Mouse (Mus musculus): ENCODE measurements around the gene H2-Q2. TPM values are rescaled to one million over a fixed set of nuclear protein-coding genes. Genes with fewer than 3 reads are reported as not detected.

The H2-Q2 gene
- polyA plus RNA-seq (2014; fragmentation: Illumina TruSeq; extraction: RNeasy Lipid Tissue Mini Kit (QIAGEN cat#74804); ENCODE audit: low read depth, low replicate concordance): 4.2 TPM

DNA sequence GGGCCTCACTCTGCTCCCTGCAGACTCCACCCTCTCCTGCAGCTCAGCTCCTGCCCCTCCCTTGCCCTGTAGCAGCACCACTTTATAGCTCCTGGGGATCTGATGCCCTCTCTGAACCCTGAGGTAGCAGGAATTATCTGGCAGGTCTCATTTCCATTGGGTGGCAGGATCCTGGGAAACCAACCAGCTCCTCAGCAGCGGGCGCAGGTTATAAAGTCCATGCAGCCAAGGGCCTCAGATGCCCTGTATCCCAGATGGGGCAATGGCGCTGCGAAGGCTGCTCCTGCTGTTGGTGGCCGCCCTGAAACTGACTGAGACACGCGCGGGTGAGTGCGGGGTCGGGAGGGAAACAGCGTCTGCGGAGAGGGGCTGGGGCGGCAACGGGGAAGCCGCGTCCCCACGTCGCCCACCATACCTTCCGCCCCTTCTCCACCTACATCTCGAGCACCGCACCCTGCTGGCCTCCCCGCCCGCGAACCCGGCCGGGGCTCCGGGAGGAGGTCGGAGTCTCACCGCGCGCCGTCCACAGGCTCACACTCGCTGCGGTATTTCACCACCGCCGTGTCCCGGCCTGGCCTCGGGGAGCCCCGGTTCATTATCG is at the start of gene H2-Q2:
Gene H2-Q2 (plus strand): TSS at position 172 of the 601 bp plus-strand sequence.

DNA sequence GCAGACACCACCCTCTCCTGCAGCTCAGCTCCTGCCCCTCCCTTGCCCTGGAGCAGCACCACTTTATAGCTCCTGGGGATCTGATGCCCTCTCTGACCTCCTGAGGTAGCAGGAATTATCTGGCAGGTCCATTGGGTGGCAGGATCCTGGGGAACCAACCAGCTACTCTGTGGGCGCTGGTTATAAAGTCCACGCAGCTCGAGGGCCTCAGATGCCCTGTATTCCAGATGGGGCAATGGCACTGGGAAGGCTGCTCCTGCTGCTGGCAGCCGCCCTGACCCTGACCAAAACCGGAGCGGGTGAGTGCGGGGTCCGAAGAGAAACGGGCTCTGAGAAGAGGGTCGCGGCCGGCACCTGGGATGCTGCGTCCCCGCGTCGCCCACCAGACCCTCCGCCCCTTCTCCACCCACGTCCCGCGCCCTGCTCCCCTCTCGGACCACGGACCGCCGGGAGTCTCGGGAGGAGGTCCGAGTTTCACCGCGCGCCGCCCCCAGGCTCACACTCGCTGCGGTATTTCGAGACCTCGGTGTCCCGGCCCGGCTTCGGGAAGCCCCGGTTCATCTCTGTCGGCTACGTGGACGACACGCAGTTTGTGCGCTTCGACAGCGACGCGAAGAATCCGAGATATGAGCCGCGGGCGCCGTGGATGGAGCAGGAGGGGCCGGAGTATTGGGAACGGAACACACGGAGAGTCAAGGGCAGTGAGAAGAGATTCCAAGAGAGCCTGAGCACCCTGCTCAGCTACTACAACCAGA is 21.5 kb upstream of the H2-Q2 start, which contains the start of gene H2-Q1:
Gene H2-Q1 (plus strand): TSS at position 79 of the 755 bp plus-strand sequence.

DNA sequence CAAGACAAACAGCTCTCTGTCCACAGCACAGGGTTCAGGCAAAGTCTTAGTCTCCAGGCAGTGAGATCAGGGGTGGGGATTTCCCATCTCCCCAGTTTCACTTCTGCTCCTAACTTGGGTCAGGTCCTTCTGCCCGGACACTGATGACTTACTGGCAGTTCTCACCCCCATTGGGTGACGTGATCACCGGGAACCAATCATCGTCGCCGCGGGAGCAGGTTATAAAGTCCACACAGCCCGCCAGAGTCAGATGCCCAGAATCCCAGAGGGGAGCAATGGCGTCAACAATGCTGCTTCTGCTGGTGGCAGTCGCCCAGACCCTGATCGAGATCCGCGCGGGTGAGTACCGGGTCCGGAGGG is 37.3 kb downstream of the H2-Q2 start, which contains the start of gene H2-Q4:
Gene H2-Q4 (plus strand): TSS at position 249 of the 360 bp plus-strand sequence.

Other genes with a start within 250 kb of the H2-Q2 start
- gene Ly6g5c, start 234.0 kb upstream of the H2-Q2 start, polyA plus RNA-seq (2014; fragmentation: Illumina TruSeq; extraction: RNeasy Lipid Tissue Mini Kit (QIAGEN cat#74804); ENCODE audit: low read depth, low replicate concordance): not detected
- not detected for gene Ly6g5b, start 226.8 kb upstream of the H2-Q2 start, polyA plus RNA-seq (2014; fragmentation: Illumina TruSeq; extraction: RNeasy Lipid Tissue Mini Kit (QIAGEN cat#74804); ENCODE audit: low read depth, low replicate concordance)
- gene Gpank1, start 220.8 kb upstream of the H2-Q2 start, polyA plus RNA-seq (2014; fragmentation: Illumina TruSeq; extraction: RNeasy Lipid Tissue Mini Kit (QIAGEN cat#74804); ENCODE audit: low read depth, low replicate concordance): 0.85 TPM
- gene Csnk2b, start 220.2 kb upstream of the H2-Q2 start, polyA plus RNA-seq (2014; fragmentation: Illumina TruSeq; extraction: RNeasy Lipid Tissue Mini Kit (QIAGEN cat#74804); ENCODE audit: low read depth, low replicate concordance): 187 TPM
- gene D17H6S53E, start 215.9 kb upstream of the H2-Q2 start, polyA plus RNA-seq (2014; fragmentation: Illumina TruSeq; extraction: RNeasy Lipid Tissue Mini Kit (QIAGEN cat#74804); ENCODE audit: low read depth, low replicate concordance): 0.53 TPM
- 4.8 TPM for gene Apom, start 210.2 kb upstream of the H2-Q2 start, polyA plus RNA-seq (2014; fragmentation: Illumina TruSeq; extraction: RNeasy Lipid Tissue Mini Kit (QIAGEN cat#74804); ENCODE audit: low read depth, low replicate concordance)
- 3.9 TPM for gene Bag6, start 207.1 kb upstream of the H2-Q2 start, polyA plus RNA-seq (2014; fragmentation: Illumina TruSeq; extraction: RNeasy Lipid Tissue Mini Kit (QIAGEN cat#74804); ENCODE audit: low read depth, low replicate concordance)
- gene Prrc2a, start 177.3 kb upstream of the H2-Q2 start, polyA plus RNA-seq (2014; fragmentation: Illumina TruSeq; extraction: RNeasy Lipid Tissue Mini Kit (QIAGEN cat#74804); ENCODE audit: low read depth, low replicate concordance): 2.1 TPM
- 2.3 TPM for gene Aif1, start 166.2 kb upstream of the H2-Q2 start, polyA plus RNA-seq (2014; fragmentation: Illumina TruSeq; extraction: RNeasy Lipid Tissue Mini Kit (QIAGEN cat#74804); ENCODE audit: low read depth, low replicate concordance)
- not detected for gene Lst1, start 153.8 kb upstream of the H2-Q2 start, polyA plus RNA-seq (2014; fragmentation: Illumina TruSeq; extraction: RNeasy Lipid Tissue Mini Kit (QIAGEN cat#74804); ENCODE audit: low read depth, low replicate concordance)
- gene Ltb, start 147.8 kb upstream of the H2-Q2 start, polyA plus RNA-seq (2014; fragmentation: Illumina TruSeq; extraction: RNeasy Lipid Tissue Mini Kit (QIAGEN cat#74804); ENCODE audit: low read depth, low replicate concordance): not detected
- gene Tnf, start 140.2 kb upstream of the H2-Q2 start, polyA plus RNA-seq (2014; fragmentation: Illumina TruSeq; extraction: RNeasy Lipid Tissue Mini Kit (QIAGEN cat#74804); ENCODE audit: low read depth, low replicate concordance): not detected
- not detected for gene Lta, start 136.9 kb upstream of the H2-Q2 start, polyA plus RNA-seq (2014; fragmentation: Illumina TruSeq; extraction: RNeasy Lipid Tissue Mini Kit (QIAGEN cat#74804); ENCODE audit: low read depth, low replicate concordance)
- gene Gm16181, start 121.4 kb upstream of the H2-Q2 start, polyA plus RNA-seq (2014; fragmentation: Illumina TruSeq; extraction: RNeasy Lipid Tissue Mini Kit (QIAGEN cat#74804); ENCODE audit: low read depth, low replicate concordance): not detected
- gene Atp6v1g2, start 108.6 kb upstream of the H2-Q2 start, polyA plus RNA-seq (2014; fragmentation: Illumina TruSeq; extraction: RNeasy Lipid Tissue Mini Kit (QIAGEN cat#74804); ENCODE audit: low read depth, low replicate concordance): 5.2 TPM
- gene Nfkbil1, start 106.5 kb upstream of the H2-Q2 start, polyA plus RNA-seq (2014; fragmentation: Illumina TruSeq; extraction: RNeasy Lipid Tissue Mini Kit (QIAGEN cat#74804); ENCODE audit: low read depth, low replicate concordance): not detected
- gene Ddx39b, start 100.5 kb upstream of the H2-Q2 start, polyA plus RNA-seq (2014; fragmentation: Illumina TruSeq; extraction: RNeasy Lipid Tissue Mini Kit (QIAGEN cat#74804); ENCODE audit: low read depth, low replicate concordance): 4.9 TPM
- gene H2-D1, start 79.5 kb upstream of the H2-Q2 start, polyA plus RNA-seq (2014; fragmentation: Illumina TruSeq; extraction: RNeasy Lipid Tissue Mini Kit (QIAGEN cat#74804); ENCODE audit: low read depth, low replicate concordance): 26.4 TPM
- gene H2-Q1, start 21.8 kb upstream of the H2-Q2 start, polyA plus RNA-seq (2014; fragmentation: Illumina TruSeq; extraction: RNeasy Lipid Tissue Mini Kit (QIAGEN cat#74804); ENCODE audit: low read depth, low replicate concordance): 0.28 TPM
- 13.7 TPM for gene H2-Q4, start 37.4 kb downstream of the H2-Q2 start, polyA plus RNA-seq (2014; fragmentation: Illumina TruSeq; extraction: RNeasy Lipid Tissue Mini Kit (QIAGEN cat#74804); ENCODE audit: low read depth, low replicate concordance)
- gene H2-Q6, start 82.6 kb downstream of the H2-Q2 start, polyA plus RNA-seq (2014; fragmentation: Illumina TruSeq; extraction: RNeasy Lipid Tissue Mini Kit (QIAGEN cat#74804); ENCODE audit: low read depth, low replicate concordance): 21.9 TPM
- 4.7 TPM for gene H2-Q7, start 96.9 kb downstream of the H2-Q2 start, polyA plus RNA-seq (2014; fragmentation: Illumina TruSeq; extraction: RNeasy Lipid Tissue Mini Kit (QIAGEN cat#74804); ENCODE audit: low read depth, low replicate concordance)
- gene H2-Q10, start 127.8 kb downstream of the H2-Q2 start, polyA plus RNA-seq (2014; fragmentation: Illumina TruSeq; extraction: RNeasy Lipid Tissue Mini Kit (QIAGEN cat#74804); ENCODE audit: low read depth, low replicate concordance): 0.44 TPM
- not detected for gene Pou5f1, start 163.8 kb downstream of the H2-Q2 start, polyA plus RNA-seq (2014; fragmentation: Illumina TruSeq; extraction: RNeasy Lipid Tissue Mini Kit (QIAGEN cat#74804); ENCODE audit: low read depth, low replicate concordance)
- gene Tcf19, start 174.6 kb downstream of the H2-Q2 start, polyA plus RNA-seq (2014; fragmentation: Illumina TruSeq; extraction: RNeasy Lipid Tissue Mini Kit (QIAGEN cat#74804); ENCODE audit: low read depth, low replicate concordance): 1.1 TPM
- gene Cchcr1, start 174.9 kb downstream of the H2-Q2 start, polyA plus RNA-seq (2014; fragmentation: Illumina TruSeq; extraction: RNeasy Lipid Tissue Mini Kit (QIAGEN cat#74804); ENCODE audit: low read depth, low replicate concordance): 0.85 TPM
- not detected for gene Psors1c2, start 191.0 kb downstream of the H2-Q2 start, polyA plus RNA-seq (2014; fragmentation: Illumina TruSeq; extraction: RNeasy Lipid Tissue Mini Kit (QIAGEN cat#74804); ENCODE audit: low read depth, low replicate concordance)
- gene Cdsn, start 209.9 kb downstream of the H2-Q2 start, polyA plus RNA-seq (2014; fragmentation: Illumina TruSeq; extraction: RNeasy Lipid Tissue Mini Kit (QIAGEN cat#74804); ENCODE audit: low read depth, low replicate concordance): not detected
- gene 2300002M23Rik, start 225.2 kb downstream of the H2-Q2 start, polyA plus RNA-seq (2014; fragmentation: Illumina TruSeq; extraction: RNeasy Lipid Tissue Mini Kit (QIAGEN cat#74804); ENCODE audit: low read depth, low replicate concordance): not detected